Mouse (Mus musculus) spleen, adult 18-20 months (tissue): ENCODE results near the gene Mrpl48.
"Not testable (repeated sequence)": the region's sequence is repeated elsewhere in the genome, so short reads cannot be mapped to it uniquely, and the experiment has no call there.

Experiments
- DNase-seq, 2 experiments: peaks; one replicate each; pipeline ENCODE4 v3.0.0; 2022; ENCODE audit warnings: mixed read lengths in 2 of 2

Gene Mrpl48

DNA sequence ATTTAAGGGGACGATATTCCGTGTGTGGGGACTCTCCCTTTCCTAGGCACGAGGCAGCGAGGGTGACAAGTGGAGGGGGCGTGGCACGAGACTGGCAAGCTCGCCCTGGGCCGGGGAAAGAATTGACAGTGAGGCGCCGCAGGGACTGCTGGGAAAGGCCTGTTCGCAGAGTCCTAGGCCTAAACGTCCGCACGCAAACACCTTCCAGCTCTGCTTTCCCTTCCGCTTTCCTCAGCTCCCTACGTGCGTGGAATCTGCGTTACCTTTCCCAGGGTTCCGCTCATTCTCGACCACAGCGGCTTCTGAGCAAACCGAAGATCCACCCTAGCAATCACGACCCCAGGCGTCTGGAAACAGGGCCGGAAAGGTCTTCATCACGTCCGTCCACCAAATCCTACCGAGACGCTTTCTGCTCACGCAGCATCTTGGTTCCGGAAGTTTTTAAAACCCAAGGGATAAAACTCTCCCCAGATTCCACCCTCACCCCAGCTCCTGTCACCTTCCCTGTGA, 25.3 kb downstream of the Mrpl48 start:
- peak; percentile 73 to 83 for DNase-seq

GRCm38 (mm10) chr7:100582235-100582634, 25.9 kb downstream of the Mrpl48 start:
- no peak for DNase-seq

DNA sequence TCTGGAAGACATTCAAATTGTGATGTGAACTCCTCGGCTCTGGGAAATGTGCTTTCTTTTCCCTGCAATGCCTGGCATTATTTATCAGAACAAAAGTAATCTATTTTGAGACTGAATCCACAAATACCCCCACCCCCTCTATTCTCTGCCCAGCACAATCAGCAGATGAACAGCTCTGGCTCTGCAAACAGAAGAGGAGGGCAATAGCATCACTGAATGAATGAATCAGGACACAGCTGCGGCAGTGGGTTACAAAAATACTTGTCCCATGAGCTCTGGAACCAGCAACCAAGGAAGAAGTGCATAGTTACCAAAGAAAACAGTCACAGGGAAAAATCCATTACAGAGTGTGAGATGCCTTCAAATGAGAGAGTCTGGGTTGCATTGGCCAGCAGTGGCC, 29.3 kb downstream of the Mrpl48 start:
- no peak for DNase-seq

DNA sequence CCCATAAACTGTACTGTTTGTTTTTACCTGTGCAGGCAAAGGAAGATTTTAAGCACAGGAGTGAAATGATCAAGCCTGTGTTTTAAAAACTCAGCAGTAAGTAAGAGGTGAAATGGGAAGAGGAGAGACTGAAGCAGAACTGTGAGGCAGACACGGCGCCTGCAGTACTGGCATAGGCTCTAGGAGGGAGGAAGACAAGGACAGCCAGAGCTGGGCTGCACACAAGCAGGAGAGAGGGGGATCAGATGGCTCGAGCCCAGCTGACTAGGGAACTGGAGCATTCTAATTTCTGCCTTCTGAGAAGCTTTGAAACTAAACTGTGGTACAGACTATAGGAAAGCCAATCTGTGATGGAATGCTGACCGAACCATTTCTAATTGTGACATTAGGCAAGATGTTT, 35.4 kb downstream of the Mrpl48 start:
- DNase-seq: no peak

DNA sequence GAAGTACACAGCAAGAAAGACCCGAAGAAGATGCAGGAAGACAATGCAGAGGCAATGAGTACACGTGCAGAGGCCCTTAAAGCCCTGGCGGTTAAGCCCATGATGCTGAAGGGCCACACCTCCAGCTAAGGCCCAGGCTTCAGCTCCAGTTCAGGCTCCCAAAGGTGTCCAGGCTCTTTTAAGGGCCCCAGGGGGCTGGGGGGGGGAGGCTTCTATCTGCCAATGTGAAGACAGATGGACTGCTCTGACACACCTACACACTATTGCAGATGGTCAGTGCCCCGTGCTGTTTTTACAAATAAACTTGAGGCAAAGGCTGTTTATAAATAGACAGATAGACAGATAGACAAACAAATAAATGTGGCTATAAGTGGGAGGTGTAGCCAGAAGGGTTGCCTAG, 36.0 kb downstream of the Mrpl48 start:
- no peak for DNase-seq

DNA sequence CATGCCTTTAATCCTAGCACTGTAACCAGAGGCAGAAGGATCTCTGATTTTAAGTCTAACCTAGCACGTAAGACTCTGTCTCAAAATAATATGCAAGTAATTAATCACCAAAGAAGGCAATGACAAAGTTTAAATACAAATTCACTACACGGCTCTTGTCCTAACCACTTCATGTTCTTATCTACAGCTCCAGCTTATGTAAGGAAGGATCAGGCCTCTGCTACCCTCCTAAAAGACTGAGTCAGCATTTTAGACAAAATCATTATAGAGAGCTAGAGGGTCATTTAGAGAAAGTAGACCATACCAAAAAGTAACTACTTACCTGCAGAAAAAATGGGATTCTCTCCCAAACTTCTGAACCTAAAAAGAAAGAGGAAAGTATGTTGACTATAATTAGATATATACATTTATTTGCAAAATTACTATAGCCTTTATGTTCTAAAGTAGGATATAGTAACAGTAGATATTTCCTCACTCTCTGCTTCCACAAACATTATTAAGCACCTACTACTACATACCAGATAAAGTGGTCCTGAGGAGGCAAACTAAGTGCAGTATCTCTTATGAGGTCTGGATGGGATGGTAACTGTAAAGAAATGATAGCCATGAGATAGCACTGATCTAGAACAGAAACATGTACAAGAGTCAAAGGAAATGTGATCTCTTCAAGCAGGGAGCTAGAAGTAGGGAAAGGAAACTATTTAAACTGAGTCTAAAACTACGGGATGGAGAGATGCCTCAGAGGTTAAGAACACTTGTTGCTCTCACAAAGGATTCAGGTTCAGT, 37.0 kb downstream of the Mrpl48 start:
- no peak for DNase-seq

- DNase-seq: no peak
Measured at GRCm38 (mm10) chr7:100569907-100570306, 38.2 kb downstream of the Mrpl48 start.

GRCm38 (mm10) chr7:100567238-100567637, 40.9 kb downstream of the Mrpl48 start:
- not testable (repeated sequence) for DNase-seq

GRCm38 (mm10) chr7:100561861-100562587, 46.1 kb downstream of the Mrpl48 start:
- DNase-seq: no peak

GRCm38 (mm10) chr7:100559331-100559730, 48.8 kb downstream of the Mrpl48 start:
- no peak for DNase-seq

DNA sequence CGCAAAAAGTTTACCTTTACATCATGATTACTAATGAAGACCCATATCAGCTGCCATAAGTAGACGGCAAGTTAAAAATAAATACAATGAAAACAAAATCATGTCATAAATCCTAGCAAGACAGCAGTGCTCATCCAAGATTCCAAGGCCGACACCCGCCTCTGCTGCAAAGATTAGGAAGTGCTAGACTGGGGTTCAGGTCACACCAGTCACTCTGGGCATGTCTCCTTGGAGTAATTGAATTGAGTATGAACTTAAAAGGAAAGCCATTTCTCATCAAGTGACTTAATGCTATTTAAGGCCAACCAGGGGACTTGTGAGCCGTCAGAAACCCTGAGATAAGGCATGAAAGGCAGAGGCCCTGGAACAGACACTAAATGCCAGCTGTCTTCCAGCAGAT, 50.9 kb downstream of the Mrpl48 start:
- DNase-seq: no peak

GRCm38 (mm10) chr7:100555431-100555951, 52.6 kb downstream of the Mrpl48 start:
- no peak for DNase-seq

GRCm38 (mm10) chr7:100554939-100555338, 53.2 kb downstream of the Mrpl48 start:
- DNase-seq: no peak

DNA sequence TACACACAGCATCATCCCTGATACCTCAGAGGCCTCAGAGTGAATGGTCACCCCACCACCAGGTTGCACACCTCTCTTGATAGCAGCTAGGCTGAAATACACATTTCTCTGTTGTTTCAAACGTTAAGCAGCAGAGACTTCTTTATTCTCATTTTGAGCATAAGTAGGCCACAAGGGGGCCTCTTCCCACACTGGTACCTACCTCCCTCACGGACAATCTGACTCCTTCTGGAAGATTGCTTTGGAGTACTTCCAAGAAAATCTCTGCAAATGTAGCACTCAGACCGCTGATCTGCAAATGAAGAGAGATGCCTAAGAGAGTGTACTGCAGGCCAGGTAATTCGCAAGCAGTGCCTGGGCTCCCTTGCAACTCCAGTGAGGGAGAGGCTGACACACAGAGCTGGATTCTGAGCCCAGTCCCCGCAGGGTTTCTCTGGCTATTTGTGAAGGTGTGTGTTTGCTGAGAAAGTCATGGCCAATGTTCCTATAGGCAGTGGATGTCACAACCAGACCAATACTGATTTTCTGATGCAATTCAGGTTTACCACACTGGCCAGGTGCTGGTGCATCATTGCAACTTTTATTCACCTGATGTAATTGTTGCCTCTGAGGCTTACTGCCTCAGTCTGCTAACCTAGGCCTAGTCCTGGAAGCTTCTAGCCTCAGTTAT, 57.6 kb downstream of the Mrpl48 start:
- no peak for DNase-seq

GRCm38 (mm10) chr7:100549796-100550195, 58.3 kb downstream of the Mrpl48 start:
- no peak for DNase-seq

DNA sequence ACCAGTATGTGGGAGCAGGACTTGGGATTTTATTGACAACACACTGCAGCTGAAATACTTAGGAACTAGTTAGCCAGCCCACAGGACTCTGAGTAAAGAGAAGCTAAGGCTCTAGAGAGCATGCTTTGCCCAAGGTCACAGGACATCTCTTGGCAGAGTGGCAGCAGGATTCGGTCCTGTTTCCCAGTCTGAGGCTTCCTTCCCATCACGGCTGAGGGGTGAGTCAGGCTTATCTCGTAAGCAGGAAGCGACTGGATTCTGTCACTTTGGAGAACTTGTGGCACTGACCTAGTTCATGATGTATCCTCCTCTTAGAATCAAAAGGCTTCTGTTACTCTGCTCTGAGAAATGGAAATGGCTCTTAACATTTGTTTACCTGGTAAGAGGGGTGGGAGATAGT, 60.5 kb downstream of the Mrpl48 start:
- DNase-seq: no peak

GRCm38 (mm10) chr7:100544437-100544836, 63.7 kb downstream of the Mrpl48 start:
- no peak for DNase-seq

DNA sequence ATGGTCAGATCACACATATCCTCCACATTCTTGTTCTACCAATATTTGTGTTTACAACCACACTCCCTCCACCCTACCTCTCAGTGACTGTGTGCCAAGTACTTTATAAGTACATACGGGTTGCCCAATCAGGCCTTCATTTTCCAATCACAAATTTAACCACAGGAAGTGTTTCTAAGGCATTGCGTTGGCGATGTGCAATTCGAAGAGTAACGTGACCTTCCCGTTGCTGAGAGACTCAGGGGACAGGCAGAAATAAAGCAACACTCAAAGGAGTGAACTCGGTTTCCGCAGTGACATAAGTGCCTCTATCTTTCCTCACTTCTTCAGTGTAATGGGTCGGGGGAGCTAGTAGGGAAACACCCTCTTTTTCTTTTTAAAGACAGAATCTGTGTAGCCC, 68.6 kb downstream of the Mrpl48 start:
- DNase-seq: no peak

DNA sequence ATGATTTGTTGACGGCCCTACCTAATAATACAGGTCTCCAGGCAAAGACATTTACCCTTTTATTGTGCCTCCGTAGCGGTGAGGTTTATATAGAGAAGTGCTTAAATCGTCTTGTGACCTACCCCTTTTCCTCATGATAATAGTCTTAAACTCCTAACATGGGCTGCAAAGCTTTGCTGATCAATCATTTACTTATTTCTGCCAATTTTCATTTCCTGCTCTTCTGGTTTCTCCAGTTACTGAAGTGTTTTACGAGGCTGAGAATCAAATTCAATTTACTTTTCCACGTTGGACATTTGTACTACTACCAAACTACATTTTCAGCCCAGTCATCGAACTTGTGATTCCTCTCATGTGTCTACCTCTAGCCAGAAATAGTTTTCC, 70.6 kb downstream of the Mrpl48 start:
- no peak for DNase-seq

DNA sequence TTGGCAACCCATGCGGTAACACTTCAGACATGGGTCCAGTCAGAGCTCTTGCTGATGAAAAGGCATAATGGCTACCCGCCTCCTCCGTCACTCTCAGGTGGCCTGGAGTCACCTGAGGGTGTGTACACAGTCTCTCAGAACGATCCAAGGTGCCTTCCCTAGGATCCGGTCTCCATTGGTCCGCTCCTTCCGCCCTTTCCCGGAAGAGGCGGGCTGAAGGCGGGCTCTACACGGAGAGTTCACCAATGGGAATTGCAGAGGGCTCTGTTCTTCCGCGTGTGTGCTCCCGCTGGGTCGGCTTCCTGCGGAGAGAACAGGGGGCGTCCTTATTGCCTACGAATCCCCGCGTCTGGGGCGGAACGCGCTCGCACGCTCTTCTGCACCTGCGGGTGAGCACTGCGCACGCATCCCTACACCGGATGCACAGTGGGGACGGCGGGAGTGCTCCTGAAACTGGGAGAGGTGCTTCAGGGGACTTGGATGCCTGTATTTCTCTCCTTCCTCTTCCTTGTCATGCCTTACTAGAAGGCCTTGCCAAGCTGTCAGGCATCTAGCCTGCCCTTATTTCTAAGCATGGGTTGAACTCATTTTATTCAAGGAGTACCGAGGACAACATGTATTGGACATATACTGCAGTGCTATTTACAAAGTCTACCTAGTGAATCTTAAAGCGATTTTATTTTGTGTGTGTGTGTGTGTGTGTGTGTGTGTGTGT, 71.1 kb downstream of the Mrpl48 start, which contains the start of gene Coa4:
Coa4 (plus strand) TSS at position 268 of the 715 bp plus-strand sequence.
- DNase-seq: peak; percentile 68 to 75

DNA sequence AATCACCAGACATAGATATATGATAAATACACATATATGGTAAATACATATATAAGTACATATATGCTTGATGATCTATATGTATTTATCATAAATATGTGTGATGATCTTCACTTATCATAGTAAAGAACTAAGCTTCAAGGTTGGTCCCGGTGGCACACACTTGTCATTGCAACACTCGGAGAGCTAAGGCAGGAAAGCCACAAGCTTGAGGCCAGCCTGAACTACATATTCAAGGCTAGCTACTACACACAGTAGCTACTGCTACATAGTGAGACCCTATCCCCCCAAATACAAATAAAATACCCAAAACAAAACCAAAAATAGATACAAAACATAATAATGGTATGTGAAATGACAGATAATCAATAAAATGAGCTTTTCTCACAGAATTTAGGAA, 72.3 kb downstream of the Mrpl48 start:
- DNase-seq: no peak

- DNase-seq: no peak
Measured at GRCm38 (mm10) chr7:100534216-100534615, 73.9 kb downstream of the Mrpl48 start.

- no peak for DNase-seq
Measured at GRCm38 (mm10) chr7:100533503-100533902, 74.6 kb downstream of the Mrpl48 start.
